Mouse (Mus musculus) heart, adult 18-20 months (tissue): ENCODE data around the gene Tnfsf10. TPM values are rescaled to one million over a fixed set of nuclear protein-coding genes. Genes with fewer than 3 reads are reported as not detected.

ENCODE experiments used
- DNase-seq, 2 experiments: peaks; one replicate each; pipeline ENCODE4 v3.0.0; 2021 to 2022; ENCODE audit warnings: mixed read lengths in 1 of 2
- total RNA-seq, 2 experiments: library from RNA; stranded (reverse); gene quantifications; 2 replicates each; pipeline ENCODE4 v1.2.3; 2021

Gene Tnfsf10
- total RNA-seq, 2 experiments from 2014 or later: 6.3 to 10.0 TPM

DNA sequence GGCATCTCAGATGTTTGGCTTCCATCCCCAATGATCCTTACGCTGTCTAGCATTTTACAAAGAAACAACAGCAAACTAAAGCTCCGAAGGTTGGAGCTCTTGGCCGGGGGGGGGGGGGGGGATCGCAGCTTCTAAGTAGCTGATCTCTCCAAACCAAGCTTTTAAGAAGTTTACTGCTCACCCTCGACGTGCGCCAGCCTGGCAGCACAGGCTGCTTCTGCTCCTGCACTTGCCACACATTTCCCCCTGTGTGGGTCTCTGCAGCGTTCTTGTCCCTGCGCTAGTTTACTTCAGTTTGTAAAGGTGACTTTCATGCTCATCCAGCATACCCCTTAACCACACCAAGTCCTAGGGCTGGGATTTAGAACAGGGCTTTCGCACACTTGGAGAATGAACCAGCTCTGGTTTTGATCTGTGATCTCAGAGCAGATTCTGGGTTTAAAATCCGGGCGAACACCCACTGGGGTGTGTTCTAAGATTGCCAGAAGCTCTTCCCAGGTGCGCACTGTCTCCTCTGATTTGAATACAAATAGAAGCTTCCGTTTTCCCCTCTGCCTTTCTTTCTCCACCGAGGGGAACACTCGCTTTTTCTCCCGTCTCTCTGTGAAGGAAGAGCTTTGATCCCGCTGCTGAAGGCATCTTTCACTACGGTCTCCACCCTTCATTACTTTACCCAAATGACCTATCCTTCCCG lies 53.9 kb downstream of the Tnfsf10 start:
- no peak for DNase-seq

DNA sequence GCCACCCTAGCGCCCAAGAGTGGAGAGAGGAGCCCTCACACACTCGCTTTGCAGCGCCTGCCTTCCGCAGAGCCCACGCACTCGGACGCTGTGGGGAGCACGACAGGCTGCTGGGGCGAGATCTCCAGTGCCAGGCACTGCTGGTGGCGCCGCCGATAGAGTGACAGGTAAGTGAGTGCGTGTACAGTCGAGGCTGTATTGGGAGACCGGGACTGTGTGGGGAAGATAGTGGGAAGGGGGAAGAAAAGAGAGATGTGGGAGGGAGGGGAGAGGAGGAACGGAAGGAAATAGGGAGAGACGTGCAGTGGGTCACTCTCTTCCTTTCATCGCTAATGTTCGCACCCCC lies 54.4 kb downstream of the Tnfsf10 start, which contains the start of gene Ghsr:
TSS of gene Ghsr (plus strand) at position 76 of the 346 bp plus-strand sequence.
- no peak for DNase-seq

DNA sequence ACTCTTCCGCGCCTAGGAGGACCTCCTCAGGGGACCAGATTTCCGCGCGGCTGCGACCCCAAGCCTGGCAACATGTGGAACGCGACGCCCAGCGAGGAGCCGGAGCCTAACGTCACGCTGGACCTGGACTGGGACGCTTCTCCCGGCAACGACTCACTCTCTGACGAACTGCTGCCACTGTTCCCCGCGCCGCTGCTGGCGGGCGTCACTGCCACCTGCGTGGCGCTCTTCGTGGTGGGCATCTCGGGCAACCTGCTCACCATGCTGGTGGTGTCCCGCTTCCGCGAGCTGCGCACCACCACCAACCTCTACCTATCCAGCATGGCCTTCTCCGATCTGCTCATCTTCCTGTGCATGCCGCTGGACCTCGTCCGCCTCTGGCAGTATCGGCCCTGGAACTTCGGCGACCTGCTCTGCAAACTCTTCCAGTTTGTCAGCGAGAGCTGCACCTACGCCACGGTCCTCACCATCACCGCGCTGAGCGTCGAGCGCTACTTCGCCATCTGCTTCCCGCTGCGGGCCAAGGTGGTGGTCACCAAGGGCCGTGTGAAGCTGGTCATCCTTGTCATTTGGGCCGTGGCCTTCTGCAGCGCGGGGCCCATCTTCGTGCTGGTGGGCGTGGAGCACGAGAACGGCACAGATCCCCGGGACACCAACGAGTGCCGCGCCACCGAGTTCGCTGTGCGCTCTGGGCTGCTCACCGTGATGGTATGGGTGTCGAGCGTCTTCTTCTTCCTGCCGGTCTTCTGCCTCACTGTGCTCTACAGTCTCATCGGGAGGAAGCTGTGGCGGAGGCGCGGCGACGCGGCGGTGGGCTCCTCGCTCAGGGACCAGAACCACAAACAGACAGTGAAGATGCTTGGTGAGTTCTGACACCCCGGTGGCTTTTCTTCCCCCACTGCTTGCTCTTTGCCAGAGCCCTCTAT lies 55.2 kb downstream of the Tnfsf10 start:
- DNase-seq: no peak

DNA sequence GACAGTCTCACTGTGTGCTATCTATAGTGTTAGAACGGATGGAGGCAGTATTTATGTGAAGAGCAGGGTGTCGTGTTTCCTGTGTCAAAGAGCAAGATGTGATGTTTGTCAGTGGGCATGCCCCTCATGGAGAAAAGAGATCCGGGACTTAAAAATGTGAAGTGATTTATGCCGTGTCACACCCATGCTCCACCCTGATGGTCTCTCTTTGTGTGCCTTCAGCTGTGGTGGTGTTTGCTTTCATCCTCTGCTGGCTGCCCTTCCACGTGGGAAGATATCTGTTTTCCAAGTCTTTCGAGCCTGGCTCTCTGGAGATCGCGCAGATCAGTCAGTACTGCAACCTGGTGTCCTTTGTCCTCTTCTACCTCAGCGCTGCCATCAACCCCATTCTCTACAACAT lies 57.6 kb downstream of the Tnfsf10 start:
- no peak for DNase-seq

DNA sequence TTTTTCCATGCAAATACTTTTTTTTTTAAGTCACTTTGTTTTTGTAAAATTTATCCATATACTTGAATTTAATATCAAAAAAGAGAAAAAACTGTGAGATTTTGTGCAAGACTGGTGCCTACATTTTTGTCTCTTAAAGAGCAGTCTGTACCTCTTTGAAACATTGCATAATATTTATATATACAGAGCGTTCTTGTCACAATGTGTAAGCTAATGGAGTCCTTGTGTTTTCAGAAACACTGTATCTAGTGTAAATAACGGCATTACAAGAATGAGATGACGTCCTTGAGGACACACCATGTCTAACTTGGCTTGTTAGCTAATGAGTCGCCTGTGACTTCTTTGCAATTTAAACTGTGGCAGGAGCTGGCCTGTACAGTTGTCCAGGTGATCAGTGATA lies 61.1 kb downstream of the Tnfsf10 start:
- no peak for DNase-seq

DNA sequence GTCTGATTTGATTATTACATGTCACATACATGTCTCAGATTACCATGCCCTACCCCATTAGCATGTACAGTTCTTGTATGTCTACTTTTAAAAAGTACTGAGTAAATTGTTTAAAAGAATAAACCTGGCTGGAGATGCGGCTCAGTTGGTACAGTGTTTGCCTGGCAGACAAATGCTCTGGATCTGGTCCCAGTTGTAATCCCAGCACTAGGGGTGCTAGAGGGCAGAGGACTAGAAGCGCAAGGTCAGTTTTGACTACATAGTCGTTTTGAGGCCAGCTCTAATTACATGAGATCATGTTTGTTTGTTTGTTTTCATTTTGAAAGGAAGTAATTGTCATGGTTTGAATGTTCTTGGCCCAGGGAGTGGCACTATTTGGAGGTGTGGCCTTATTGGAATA lies 68.0 kb downstream of the Tnfsf10 start:
- peak; percentile 4 to 22 for DNase-seq

DNA sequence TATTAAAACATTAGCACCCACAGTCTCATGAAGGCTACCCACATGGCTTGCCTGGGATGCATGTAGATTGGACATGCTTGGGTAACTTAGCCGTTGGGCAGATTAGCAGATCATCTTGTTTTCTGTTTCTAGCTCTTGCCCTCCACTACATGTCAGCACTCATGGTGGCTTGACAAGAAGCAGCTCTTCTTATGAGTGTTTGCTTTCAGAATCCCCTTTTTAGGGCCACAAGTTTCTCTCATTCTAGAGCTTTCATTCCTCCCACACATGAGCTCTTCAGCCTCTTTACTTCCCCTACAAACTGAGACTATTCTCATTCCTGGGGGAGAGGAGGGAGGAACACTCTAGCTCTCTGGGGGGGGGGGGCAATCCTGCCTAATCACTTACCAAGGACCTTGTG lies 73.1 kb downstream of the Tnfsf10 start:
- no peak for DNase-seq

Other genes starting within 250 kb of the Tnfsf10 start
- under 1 TPM; 0.59 to 0.65 TPM for gene Ect2, start 163.2 kb upstream of the Tnfsf10 start, total RNA-seq
- gene Nceh1, start 134.1 kb upstream of the Tnfsf10 start, total RNA-seq: 100 to 1,000 TPM; 227 to 231 TPM
- not detected for gene Ghsr, start 54.3 kb downstream of the Tnfsf10 start, total RNA-seq